Mouse (Mus musculus): ENCODE measurements around the gene Pde10a.

GRCm38 (mm10) chr17:8642356-8642755, 117.2 kb downstream of the Pde10a start:
- TF ChIP-seq E2F4 (IDR thresholded peaks at IDR 0.05; ENCODE audit: insufficient read depth): no peak
- TF ChIP-seq MAX (IDR thresholded peaks at IDR 0.05; ENCODE audit: low read depth): no peak
- TF ChIP-seq CEBPB (IDR thresholded peaks at IDR 0.05; ENCODE audit: insufficient read depth, poor library complexity, severe bottlenecking): no peak

Data from myocyte (in vitro differentiated cells).